Mouse (Mus musculus) lung, adult 2 months (tissue): ENCODE measurements at regions not wholly inside any gene's neighbourhood (a gene's known extent, or its start where the extent isn't known, plus 50 kb on each side); places are given as distances from the start of the nearest gene placed in this dataset.

Source experiments
- CTCF ChIP-seq: fragments of 200-500 bp; IDR thresholded peaks from 2 replicates; pipeline ENCODE4 v1.5.1; 2011; ENCODE audit warnings: mild to moderate bottlenecking, low read length, control low read depth; ENCODE audit not compliant: insufficient read depth
- POLR2A ChIP-seq: fragments of 200-500 bp; IDR thresholded peaks from 2 replicates; pipeline ENCODE4 v1.6.1; 2011; ENCODE audit warnings: low read depth, mild to moderate bottlenecking, control low read depth, low read length, borderline replicate concordance; ENCODE audit errors: extremely low read depth

- TF ChIP-seq CTCF (no peak), POLR2A (no peak)
These were observed 95.7 kb downstream of the Tmem30b start for GRCm38 (mm10) chr12:73450541-73450940.
